Mouse (Mus musculus): Measurements from ENCODE around the gene Gm11444. TPM values are rescaled to one million over a fixed set of nuclear protein-coding genes. Genes with fewer than 3 reads are reported as not detected.

The Gm11444 gene
- polyA plus RNA-seq, 1 experiment: not detected

DNA sequence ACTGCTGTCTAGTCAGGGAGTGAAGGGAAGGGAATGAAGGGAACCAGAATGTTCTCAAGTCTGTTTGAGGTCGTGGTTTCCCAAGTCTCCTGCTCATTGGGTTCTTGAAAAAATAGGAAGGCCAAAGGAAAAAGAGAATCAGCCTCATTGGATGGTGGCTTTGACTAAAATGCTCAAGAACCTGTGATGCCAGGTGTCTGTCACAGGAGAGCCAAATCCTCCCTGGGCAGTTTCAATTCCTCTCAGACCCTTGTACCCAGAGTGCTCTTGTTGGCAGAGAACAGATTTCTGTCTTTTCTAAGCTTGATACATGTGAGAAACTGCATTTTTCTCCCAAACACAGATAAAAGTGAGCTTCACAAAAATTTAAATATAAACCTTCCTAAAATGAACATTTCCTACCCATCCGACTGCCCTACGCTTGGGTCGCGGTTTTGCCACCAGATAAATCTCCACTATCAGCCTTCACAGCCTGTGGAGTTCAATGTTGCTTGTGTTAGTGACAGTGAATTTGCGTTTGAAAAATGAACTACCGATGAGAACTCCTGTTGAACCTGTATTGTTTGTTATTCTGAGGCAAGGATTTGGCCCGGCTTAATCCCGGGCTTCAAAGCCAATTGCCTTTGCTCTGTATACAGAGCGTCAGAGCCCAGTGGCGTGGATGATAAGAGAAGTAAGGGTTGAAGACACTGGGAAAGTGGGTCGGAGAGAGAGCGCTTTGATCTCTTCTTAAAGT, 43.4 kb upstream of the Gm11444 start:
- no peak overlapping the region for H3K4me2 ChIP-seq (ENCODE audit: low read depth)
- H3ac ChIP-seq (ENCODE audit: control insufficient read depth, insufficient read length): no peak overlapping the region
- TF ChIP-seq CEBPB (IDR thresholded peaks at IDR 0.05; ENCODE audit: insufficient read depth, poor library complexity, severe bottlenecking): no peak
- TF ChIP-seq TCF3 (IDR thresholded peaks at IDR 0.05; ENCODE audit: insufficient read length, low read depth): no peak
- no peak for TF ChIP-seq SRF (IDR thresholded peaks at IDR 0.05; ENCODE audit: control insufficient read depth, insufficient read length, low read depth)
- TF ChIP-seq POLR2A (IDR thresholded peaks at IDR 0.05; ENCODE audit: insufficient read length, low read depth): no peak
- TF ChIP-seq MAX (IDR thresholded peaks at IDR 0.05; ENCODE audit: low read depth): no peak
- no peak for TF ChIP-seq E2F4 (IDR thresholded peaks at IDR 0.05; ENCODE audit: insufficient read depth)
- no peak for TF ChIP-seq MYOG (IDR thresholded peaks at IDR 0.05; ENCODE audit: control insufficient read depth in 1 of 3, insufficient read depth in 1 of 3, insufficient read length in 2 of 3, low read depth in 2 of 3)
- no peak for TF ChIP-seq MYOD1 (IDR thresholded peaks at IDR 0.05; ENCODE audit: control insufficient read depth in 1 of 3, insufficient read length in 2 of 3, low read depth in 2 of 3)
- no peak for TF ChIP-seq REST (IDR thresholded peaks at IDR 0.05; ENCODE audit: insufficient read depth, insufficient read length)
- TF ChIP-seq POLR2AphosphoS2 (IDR thresholded peaks at IDR 0.05; ENCODE audit: insufficient read length, low read depth): no peak
- TF ChIP-seq TCF12 (IDR thresholded peaks at IDR 0.05; ENCODE audit: insufficient read depth, poor library complexity, severe bottlenecking): no peak
- no peak for TF ChIP-seq USF1 (IDR thresholded peaks at IDR 0.05; ENCODE audit: low read depth)
- no peaks in the 10 kb centered on the region for H3K36me3 ChIP-seq (ENCODE audit: control insufficient read depth, insufficient read depth)
- no peak overlapping the region for H3K4me3 ChIP-seq
- peaks cover 75% of the 10 kb centered on the region for H3K27me3 ChIP-seq (ENCODE audit: control insufficient read depth, insufficient read depth, insufficient read length)
- H3K79me2 ChIP-seq (ENCODE audit: control insufficient read depth, insufficient read depth): no peaks in the 10 kb centered on the region

GRCm38 (mm10) chr11:85892771-85893170, 42.6 kb upstream of the Gm11444 start:
- TF ChIP-seq TCF12 (IDR thresholded peaks at IDR 0.05; ENCODE audit: insufficient read depth, poor library complexity, severe bottlenecking) (no peak), MAX (IDR thresholded peaks at IDR 0.05; ENCODE audit: low read depth) (no peak), REST (IDR thresholded peaks at IDR 0.05; ENCODE audit: insufficient read depth, insufficient read length) (no peak), CEBPB (IDR thresholded peaks at IDR 0.05; ENCODE audit: insufficient read depth, poor library complexity, severe bottlenecking) (no peak), MYOG (IDR thresholded peaks at IDR 0.05; ENCODE audit: control insufficient read depth in 1 of 3, insufficient read depth in 1 of 3, insufficient read length in 2 of 3, low read depth in 2 of 3) (no peak), TCF3 (IDR thresholded peaks at IDR 0.05; ENCODE audit: insufficient read length, low read depth) (no peak), POLR2A (IDR thresholded peaks at IDR 0.05; ENCODE audit: insufficient read length, low read depth) (no peak), MYOD1 (IDR thresholded peaks at IDR 0.05; ENCODE audit: control insufficient read depth in 1 of 3, insufficient read length in 2 of 3, low read depth in 2 of 3) (no peak), SRF (IDR thresholded peaks at IDR 0.05; ENCODE audit: control insufficient read depth, insufficient read length, low read depth) (no peak), E2F4 (IDR thresholded peaks at IDR 0.05; ENCODE audit: insufficient read depth) (no peak), USF1 (IDR thresholded peaks at IDR 0.05; ENCODE audit: low read depth) (no peak), POLR2AphosphoS2 (IDR thresholded peaks at IDR 0.05; ENCODE audit: insufficient read length, low read depth) (no peak)
- Histone ChIP-seq H3K4me2 (ENCODE audit: low read depth) (no peak overlapping the region), H3K36me3 (ENCODE audit: control insufficient read depth, insufficient read depth) (no peaks in the 10 kb centered on the region), H3K27me3 (ENCODE audit: control insufficient read depth, insufficient read depth, insufficient read length) (peaks cover 72% of the 10 kb centered on the region), H3K79me2 (ENCODE audit: control insufficient read depth, insufficient read depth) (no peaks in the 10 kb centered on the region), H3ac (ENCODE audit: control insufficient read depth, insufficient read length) (no peak overlapping the region), H3K4me3 (no peak overlapping the region)

GRCm38 (mm10) chr11:85891692-85892040, 41.5 kb upstream of the Gm11444 start:
- H3K79me2 ChIP-seq (ENCODE audit: control insufficient read depth, insufficient read depth): no peaks in the 10 kb centered on the region
- no peaks in the 10 kb centered on the region for H3K36me3 ChIP-seq (ENCODE audit: control insufficient read depth, insufficient read depth)
- no peak overlapping the region for H3ac ChIP-seq (ENCODE audit: control insufficient read depth, insufficient read length)
- H3K4me3 ChIP-seq: no peak overlapping the region
- no peak overlapping the region for H3K4me2 ChIP-seq (ENCODE audit: low read depth)
- no peak for TF ChIP-seq CEBPB (IDR thresholded peaks at IDR 0.05; ENCODE audit: insufficient read depth, poor library complexity, severe bottlenecking)
- peaks cover 61% of the 10 kb centered on the region for H3K27me3 ChIP-seq (ENCODE audit: control insufficient read depth, insufficient read depth, insufficient read length)

DNA sequence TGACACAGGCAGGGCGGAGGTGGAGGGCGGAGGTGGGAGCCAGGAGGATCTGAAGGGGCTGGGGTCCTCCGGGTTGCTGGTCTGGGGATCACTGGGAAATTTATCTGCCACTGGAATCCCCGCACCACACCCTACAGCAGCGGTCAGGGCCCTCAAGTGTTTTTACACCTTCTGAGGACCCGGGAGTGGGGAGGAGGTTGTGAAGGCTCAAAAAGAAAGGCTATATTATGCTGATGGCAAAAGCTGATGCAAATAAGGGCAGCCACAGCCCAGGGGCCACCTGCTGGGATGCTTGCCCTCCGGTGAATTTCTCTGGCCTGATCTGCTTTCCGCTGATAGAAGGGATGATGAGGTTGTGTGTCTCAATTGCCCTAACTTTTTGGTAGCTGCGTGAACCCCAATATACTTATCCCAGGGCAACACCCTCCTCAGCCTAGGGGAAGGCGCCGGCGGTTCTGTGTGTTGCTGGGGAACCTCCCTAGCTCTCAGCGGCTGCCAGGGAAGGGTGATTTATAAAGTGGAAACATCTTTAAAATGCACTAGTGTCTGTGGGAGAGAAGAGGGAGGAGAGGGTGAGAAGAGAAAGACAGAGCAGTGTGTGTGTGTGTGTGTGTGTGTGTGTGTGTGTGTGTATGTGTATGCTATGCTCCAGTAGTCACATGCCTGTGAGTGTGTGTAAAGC, 41.0 kb upstream of the Gm11444 start:
- Histone ChIP-seq H3K79me2 (ENCODE audit: control insufficient read depth, insufficient read depth) (no peaks in the 10 kb centered on the region), H3K4me3 (no peak overlapping the region), H3K27me3 (ENCODE audit: control insufficient read depth, insufficient read depth, insufficient read length) (peaks cover 61% of the 10 kb centered on the region), H3K4me2 (ENCODE audit: low read depth) (no peak overlapping the region), H3K36me3 (ENCODE audit: control insufficient read depth, insufficient read depth) (no peaks in the 10 kb centered on the region), H3ac (ENCODE audit: control insufficient read depth, insufficient read length) (no peak overlapping the region)
- no peak for TF ChIP-seq TCF12 (IDR thresholded peaks at IDR 0.05; ENCODE audit: insufficient read depth, poor library complexity, severe bottlenecking)

DNA sequence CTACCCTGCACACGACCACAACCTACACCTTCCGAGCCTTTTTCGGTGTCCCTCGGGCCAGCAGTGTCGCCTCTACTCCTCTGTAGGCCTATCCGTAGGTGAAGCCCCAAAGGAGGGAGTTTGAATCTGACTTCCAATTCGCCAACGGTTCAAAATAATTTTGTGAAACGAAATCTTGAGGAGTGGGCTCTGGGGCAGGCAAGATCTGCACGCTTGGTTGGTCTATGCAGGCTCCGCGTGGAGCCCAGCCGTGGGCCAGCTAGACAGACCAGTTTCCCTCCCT, 40.4 kb upstream of the Gm11444 start:
- Histone ChIP-seq H3ac (ENCODE audit: control insufficient read depth, insufficient read length) (no peak overlapping the region), H3K4me3 (no peak overlapping the region), H3K4me2 (ENCODE audit: low read depth) (no peak overlapping the region), H3K27me3 (ENCODE audit: control insufficient read depth, insufficient read depth, insufficient read length) (peaks cover 63% of the 10 kb centered on the region), H3K36me3 (ENCODE audit: control insufficient read depth, insufficient read depth) (no peaks in the 10 kb centered on the region), H3K79me2 (ENCODE audit: control insufficient read depth, insufficient read depth) (no peaks in the 10 kb centered on the region)
- no peak for TF ChIP-seq MAX (IDR thresholded peaks at IDR 0.05; ENCODE audit: low read depth)
- TF ChIP-seq MYOG (IDR thresholded peaks at IDR 0.05; ENCODE audit: control insufficient read depth in 1 of 3, insufficient read depth in 1 of 3, insufficient read length in 2 of 3, low read depth in 2 of 3): no peak
- TF ChIP-seq TCF12 (IDR thresholded peaks at IDR 0.05; ENCODE audit: insufficient read depth, poor library complexity, severe bottlenecking): no peak
- TF ChIP-seq MYOD1 (IDR thresholded peaks at IDR 0.05; ENCODE audit: control insufficient read depth in 1 of 3, insufficient read length in 2 of 3, low read depth in 2 of 3): no peak
- no peak for TF ChIP-seq POLR2A (IDR thresholded peaks at IDR 0.05; ENCODE audit: insufficient read length, low read depth)
- TF ChIP-seq TCF3 (IDR thresholded peaks at IDR 0.05; ENCODE audit: insufficient read length, low read depth): no peak
- TF ChIP-seq USF1 (IDR thresholded peaks at IDR 0.05; ENCODE audit: low read depth): no peak
- no peak for TF ChIP-seq E2F4 (IDR thresholded peaks at IDR 0.05; ENCODE audit: insufficient read depth)
- TF ChIP-seq REST (IDR thresholded peaks at IDR 0.05; ENCODE audit: insufficient read depth, insufficient read length): no peak
- TF ChIP-seq CEBPB (IDR thresholded peaks at IDR 0.05; ENCODE audit: insufficient read depth, poor library complexity, severe bottlenecking): no peak

All from myocyte (in vitro differentiated cells).